Mouse (Mus musculus) heart, postnatal 0 days (tissue): Measurements from ENCODE around the gene Clpb.

Experiments
- CTCF ChIP-seq: IDR thresholded peaks from 2 replicates; pipeline ENCODE4 v1.5.1; 2016; ENCODE audit warnings: antibody characterized with exemption, control low read depth, low read depth
- EP300 ChIP-seq: IDR thresholded peaks from 2 replicates; pipeline ENCODE4 v1.6.1; 2016; ENCODE audit warnings: antibody characterized with exemption, low read depth

GRCm38 (mm10) chr7:101671601-101672280 lies 8.3 kb downstream of the Clpb start:
- TF ChIP-seq EP300 (no peak), CTCF (no peak)
